Mouse (Mus musculus) ES-E14 (cell line): Measurements from ENCODE around the gene Retreg3.

Source experiments
- CHD2 ChIP-seq: IDR thresholded peaks from 2 replicates; pipeline ENCODE4 v1.6.1; 2014; ENCODE audit warnings: mild to moderate bottlenecking, low read depth, low read length, inconsistent platforms
- HCFC1 ChIP-seq: IDR thresholded peaks from 2 replicates; pipeline ENCODE4 v1.6.1; 2012; ENCODE audit warnings: low read length, inconsistent platforms, borderline replicate concordance; ENCODE audit not compliant: insufficient read depth
- MAFK ChIP-seq: IDR thresholded peaks from 2 replicates; pipeline ENCODE4 v1.6.1; 2014; ENCODE audit warnings: mild to moderate bottlenecking, low read depth, low read length, inconsistent platforms; ENCODE audit not compliant: insufficient read depth

GRCm38 (mm10) chr11:101052751-101053473, 66.8 kb downstream of the Retreg3 start:
- no peak for TF ChIP-seq HCFC1
- no peak for TF ChIP-seq CHD2
- TF ChIP-seq MAFK = no peak
